Mouse (Mus musculus): ENCODE measurements at regions not wholly inside any gene's neighbourhood (a gene's known extent, or its start where the extent isn't known, plus 50 kb on each side); places are given as distances from the start of the nearest gene placed in this dataset.
"Not testable (repeated sequence)": the region's sequence is repeated elsewhere in the genome, so short reads cannot be mapped to it uniquely, and the experiment has no call there.

DNA sequence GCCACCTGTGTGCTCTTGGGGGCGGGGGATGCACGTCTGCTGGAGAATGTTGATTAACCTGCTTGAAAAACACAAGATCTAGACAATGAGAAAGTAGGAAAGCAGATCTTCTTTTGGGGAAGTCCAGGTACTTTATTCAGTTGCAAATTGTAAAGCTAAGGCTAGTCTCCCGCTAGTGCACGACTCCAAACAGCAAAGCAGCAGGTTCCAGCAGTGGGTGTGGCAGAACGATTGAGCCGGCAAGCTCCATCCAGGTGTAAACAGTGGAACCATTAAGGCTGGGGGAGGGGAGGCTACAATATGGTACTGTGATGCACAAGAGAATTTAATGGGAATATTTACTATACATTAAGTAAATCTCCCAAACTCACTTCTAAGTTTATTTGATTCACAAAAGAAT, 448.6 kb upstream of the Cobl start:
- CTCF ChIA-PET, POLR2A ChIA-PET: not testable (repeated sequence)

DNA sequence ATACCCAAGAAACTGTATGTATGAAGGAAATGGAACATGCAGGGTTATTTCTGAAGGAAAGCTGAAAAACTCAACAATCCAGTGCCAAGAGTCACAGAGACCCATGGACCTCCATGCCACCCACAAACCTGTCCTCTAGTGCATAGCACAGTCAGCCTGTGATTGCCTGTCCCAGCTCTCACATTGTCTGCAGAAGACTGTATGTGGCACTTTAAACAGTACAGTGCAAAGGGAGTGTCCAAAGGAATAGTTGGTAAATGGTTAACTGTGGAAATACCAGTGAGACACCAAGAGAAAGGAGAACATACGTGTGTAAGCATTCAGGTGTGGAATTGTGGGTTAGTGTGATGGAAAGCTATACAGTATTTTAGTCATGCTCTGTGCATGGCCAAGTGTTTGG, 409.0 kb upstream of the Cobl start:
- POLR2A ChIA-PET, result no interaction called here
- CTCF ChIA-PET, result no interaction called here

DNA sequence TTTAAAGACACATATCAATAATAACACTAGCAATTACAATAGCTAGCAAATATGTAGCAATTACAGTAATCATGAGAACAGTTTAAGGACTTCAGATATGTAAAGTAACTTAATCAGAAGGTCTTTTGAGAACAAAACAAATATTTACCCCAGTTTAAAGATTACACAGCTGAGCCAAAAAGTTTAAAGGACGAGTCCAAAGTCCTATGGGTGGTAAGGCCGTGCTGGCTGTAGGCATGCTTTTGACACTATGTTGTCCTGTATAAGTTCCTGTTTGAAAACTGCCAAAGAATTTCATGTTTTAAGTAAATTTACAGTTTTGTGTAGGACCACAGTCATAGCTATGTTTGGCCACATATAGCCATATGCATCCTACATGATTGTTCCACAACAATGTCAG, 408.0 kb upstream of the Cobl start:
- POLR2A ChIA-PET, result no interaction called here
- CTCF ChIA-PET, result no interaction called here

DNA sequence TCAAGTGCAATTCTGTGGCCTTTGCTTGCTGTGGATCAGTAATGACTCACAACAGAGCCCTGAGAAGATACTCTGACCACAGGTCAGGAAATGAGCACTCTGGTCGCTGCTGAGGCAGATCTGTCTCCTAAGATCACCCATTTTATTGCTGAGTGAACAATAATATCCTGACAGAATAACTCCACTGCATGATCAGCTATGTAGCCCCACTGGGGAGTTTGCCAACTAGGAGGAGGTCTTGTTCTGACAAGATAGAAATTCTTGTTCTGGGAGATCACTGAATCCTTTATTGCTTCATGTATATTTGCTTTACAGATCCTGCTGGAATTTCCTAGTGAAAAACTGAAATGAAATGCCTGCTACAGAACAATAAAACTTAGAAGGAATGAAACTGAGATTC, 407.6 kb upstream of the Cobl start:
- ChIA-PET CTCF (no interaction called here), POLR2A (no interaction called here)

DNA sequence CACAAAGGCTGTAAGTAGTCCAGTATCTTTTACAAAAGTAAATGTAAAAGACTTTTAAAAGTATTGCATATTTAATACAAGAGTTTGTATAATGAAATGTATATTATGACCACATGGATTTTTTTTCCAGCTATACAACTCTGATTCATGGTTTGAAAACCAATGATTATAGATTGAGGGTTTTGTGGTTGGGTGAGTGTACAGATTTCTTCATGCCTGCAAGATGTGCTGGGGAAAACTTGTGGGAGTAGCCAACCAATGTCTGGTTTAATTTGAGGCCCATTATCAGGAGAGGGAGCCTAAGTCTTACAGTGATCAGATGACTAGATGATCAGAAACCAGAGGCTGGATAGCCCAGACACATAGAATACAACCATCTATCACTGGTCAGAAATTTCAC, 402.8 kb upstream of the Cobl start:
- POLR2A ChIA-PET, result no interaction called here

DNA sequence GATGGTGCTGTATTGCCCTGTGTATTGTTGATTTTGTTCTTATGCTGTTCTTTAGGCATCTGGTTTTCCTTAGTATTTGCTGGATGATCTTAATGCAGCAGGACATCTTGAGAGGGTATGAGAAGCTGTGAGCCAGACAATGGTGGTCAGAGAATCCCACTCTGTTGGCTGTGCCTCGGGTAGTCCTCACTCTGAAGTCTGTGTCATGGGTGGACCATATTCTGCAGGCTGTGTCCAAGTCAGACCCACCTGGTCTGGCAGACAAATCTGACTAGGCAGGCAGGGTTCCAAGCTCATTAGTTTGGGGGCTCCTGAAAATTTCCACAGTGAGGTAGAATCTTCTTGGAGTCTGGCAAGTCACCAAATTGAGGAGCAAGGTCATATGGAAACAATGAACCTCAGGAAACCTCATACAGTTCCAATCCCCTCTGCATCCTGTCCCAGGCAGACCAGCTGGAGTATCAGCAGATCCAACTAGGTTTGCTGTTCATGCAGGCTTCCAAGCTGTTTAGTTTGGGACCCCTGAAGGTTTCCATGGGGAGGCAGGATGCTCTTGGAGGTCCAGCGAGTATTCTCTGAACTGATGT, 400.4 kb upstream of the Cobl start:
- ChIA-PET CTCF (no interaction called here), POLR2A (no interaction called here)

More for the DNA sequence above, 402.8 kb upstream of the Cobl start:
- CTCF ChIA-PET, result no interaction called here

DNA sequence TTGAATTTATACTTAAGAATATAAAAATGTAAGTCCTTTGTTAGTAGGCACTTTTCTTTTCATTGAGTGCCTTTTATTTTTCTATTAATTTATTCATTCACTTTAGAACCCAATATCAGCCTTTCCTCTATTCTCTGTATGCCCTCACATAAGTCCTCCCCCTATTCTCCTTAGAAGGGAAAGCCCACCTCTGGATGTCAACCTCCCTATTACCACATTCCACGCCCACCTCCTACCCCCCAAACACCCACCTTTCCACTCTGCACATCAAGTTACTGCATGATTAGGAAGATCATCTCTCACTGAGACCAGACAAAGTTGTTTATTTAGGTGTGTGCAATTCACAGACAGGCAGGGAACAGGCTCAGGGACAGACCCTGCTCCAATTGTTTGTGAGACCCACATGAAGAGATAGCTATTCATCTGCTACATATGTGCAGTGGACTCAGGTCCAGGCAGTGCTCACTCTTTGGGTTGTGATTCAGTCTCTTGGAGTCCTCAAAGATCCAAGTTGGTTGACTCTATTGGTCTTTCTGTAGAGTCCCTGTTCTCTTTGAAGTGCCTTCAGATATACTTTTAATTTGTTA, 394.7 kb upstream of the Cobl start:
- ChIA-PET POLR2A (no interaction called here), CTCF (no interaction called here)

DNA sequence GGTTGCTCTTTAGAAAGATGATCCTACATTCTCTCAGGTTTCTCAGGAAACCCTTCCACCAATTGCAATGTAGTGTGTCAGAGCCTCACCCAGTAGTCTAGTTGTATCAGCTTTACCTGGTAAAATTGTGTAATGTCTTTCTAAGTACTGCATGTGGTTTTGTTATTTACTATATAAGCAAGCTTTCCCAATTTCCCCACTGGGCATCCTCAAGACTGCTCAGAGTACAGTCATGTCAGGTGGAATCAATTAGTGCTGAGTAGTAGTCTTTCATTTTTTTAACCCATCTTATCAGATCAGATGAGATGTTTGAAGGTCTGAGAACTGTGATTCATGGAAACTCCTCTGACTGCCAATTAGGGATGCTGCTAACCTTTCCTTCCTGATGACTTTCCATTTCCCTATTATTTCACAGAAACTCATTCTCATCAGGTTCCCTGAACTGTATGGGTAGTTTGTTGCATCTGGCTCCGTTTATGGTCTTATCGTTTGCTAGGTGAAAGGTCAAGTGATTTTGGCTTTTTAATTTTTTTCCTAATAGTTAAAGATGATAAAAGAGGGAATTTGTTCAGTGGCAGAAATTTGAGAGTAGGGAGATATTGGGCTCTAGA, 393.6 kb upstream of the Cobl start:
- CTCF ChIA-PET, result no interaction called here
- POLR2A ChIA-PET, result no interaction called here

DNA sequence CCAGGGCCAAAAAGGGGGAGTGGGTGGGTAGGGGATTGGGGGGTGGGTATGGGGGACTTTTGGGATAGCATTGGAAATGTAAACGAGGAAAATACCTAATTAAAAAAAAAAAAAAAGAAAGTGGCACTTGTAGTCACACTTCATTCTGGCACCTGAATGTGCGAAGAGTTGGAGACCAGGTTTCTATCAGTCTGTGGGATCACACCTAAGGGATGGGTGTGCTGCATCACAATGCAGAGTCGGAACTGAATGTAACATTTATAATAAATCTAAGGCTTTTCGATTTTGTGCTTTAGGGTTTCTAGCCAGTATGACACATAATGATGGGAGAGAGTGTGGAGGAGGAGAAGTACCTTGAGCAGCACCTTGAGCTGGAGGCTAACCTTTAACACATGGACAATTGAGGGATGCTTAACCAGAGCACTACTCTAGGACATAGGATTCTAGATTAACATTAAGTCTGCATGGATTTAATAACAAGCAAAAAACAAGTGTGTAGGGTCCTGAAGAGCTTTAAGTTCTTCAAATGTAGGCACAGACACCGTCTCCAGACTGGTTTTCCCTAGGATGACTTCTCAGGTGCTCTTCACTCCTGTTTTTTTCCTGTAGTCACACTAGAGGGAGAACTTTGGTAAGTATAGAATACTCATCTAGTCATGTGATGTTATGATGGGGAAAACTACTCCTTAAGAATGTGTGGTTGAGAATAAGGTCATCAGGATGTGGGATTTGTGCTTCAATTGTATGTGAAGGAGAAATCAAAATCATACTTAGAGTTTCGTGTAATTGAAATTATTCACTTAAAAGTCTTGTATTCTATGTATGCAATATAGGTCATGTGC, 392.8 kb upstream of the Cobl start:
- ChIA-PET POLR2A (interaction anchor here in 1 of 4 experiments (0.6 kb wide), 2 partner anchors 17 to 26 kb away, joined by 4 to 5 read pairs; no protein-coding TSS in a partner anchor), CTCF (no interaction called here)

DNA sequence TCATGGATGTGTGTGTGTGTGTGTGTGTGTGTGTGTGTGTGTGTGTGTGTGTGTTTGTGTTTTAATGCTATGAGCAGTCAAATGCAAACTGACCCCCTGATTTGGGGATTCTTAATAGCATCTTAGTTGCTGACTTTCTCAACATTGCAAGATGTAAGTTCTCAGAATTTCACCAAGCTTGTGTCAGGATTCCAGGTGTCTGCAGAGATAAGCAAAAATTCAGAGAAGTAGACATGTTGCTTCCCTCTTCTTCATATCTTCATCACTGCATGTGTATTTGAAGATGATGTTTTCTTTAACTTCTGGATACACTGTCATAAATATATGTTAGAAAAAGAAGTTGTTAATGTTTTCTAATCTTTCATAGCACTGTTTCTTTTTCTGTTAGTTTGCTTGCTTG, 383.0 kb upstream of the Cobl start:
- POLR2A ChIA-PET, result no interaction called here
- CTCF ChIA-PET, result no interaction called here

DNA sequence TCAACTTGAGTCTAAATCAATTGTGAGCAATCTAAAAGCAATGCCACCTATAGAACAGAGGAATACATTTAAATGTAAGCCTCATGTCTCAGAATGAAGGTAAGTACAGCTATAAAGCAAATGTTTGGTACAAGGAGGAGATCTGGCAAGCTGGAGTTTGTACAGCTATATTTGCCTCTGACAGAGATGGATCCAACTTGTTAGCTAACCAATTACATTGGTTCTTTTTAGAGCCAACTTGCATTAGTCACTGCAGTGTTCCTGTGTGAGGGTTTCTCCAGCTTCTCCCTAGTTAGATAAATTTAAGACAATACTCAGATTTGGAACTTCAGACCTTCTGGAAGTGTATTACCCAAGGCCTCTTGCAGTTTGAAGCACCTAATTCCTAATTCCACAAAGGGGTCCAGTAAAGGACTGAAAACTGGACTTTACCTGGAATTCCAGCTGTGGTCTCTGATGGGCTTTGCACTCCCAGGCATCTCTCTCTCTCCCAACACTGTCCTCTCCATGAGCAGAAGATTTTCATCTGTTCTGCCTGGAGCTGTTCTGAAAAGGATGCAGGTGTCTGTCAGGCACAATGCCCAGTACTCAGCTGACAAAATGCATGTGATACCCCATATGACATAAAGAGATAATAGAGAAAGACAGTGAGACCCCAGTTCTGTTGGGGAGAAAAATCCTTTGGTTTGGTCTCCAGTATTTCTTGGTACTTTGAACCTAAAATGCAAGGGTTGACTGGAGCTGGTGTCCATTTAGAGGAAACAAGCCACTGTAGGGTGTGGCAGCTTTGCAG, 379.1 kb upstream of the Cobl start:
- CTCF ChIA-PET, result no interaction called here
- POLR2A ChIA-PET, result no interaction called here

DNA sequence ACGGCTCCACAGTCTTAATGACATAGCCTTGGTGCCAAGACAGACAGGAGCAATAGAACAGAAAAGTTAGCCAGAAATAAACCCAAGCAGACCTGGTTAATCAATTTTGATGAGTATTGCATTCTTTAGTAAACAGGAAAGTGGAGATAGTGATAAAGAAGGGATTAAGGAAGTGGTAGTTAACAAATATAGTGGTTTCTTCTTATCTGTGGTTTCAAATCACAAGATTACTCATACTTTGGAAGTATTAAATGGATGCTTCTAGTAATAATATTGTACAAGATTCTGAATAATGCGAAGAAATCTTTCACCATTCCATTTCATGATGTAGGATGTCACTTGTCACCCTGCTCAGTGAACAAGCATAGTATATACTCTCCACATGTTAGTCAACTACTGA, 376.6 kb upstream of the Cobl start:
- ChIA-PET POLR2A (no interaction called here), CTCF (interaction anchor here in 1 of 4 experiments (0.6 kb wide), 1 partner anchor 12 kb away, joined by 3 read pairs; no protein-coding TSS in a partner anchor)

DNA sequence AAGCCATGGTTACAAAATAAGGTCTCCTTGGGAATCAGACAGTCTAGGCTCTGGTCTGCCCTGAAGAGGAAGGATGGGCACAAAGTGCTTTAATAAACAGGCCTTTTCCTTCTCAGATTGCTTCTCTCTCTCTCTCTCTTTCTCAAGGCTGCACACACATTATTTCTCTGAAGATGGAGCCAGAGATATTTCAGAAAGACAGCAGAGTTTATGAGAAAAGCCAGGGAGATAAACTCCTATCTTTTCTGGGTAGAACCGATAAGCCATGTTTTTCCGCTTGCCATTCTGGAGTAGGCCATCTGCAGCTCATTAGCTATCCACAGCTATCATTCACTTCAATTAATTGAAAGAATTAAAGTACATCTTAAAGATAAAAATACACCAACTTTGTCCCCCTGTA, 373.2 kb upstream of the Cobl start:
- CTCF ChIA-PET, result no interaction called here

DNA sequence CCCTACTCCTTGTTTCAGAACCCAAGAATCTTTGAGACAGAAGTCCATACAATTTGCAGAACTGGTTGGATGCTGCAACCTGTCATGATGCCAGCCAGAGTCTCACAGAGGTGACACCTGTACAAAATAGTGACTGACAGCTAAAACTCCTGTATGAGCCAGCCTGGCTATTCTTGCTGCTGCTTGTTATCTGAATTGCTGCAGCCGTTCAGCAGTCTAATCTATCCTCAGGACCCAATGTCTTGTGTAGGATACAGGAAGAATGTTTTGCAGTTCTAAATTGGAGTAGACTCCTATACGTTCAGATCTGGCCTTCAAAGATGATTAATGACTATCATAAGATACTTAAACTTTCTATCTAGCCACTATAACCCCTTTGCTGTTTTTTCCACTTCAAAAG, 372.6 kb upstream of the Cobl start:
- ChIA-PET CTCF (no interaction called here), POLR2A (no interaction called here)

More for the DNA sequence above, 373.2 kb upstream of the Cobl start:
- POLR2A ChIA-PET, result no interaction called here

DNA sequence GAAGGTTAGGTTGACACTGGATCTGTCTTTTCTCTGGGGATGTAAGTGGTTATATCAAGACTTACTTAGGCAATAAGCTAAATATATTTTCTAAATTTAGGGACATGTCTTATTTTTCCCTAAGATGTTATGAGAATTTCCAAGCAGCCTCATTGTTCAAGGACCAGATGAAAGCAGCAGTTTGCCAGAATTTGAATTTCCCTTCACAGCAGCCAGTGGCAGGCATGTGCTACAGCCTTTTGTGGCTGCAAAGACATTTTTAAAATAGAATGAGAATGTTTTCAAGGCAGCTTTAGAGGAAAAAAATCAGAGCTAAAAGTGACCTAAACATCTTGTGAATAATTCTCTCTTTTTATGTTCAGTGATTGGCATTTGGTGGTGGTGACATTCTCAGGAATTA, 371.6 kb upstream of the Cobl start:
- ChIA-PET POLR2A (no interaction called here), CTCF (no interaction called here)

DNA sequence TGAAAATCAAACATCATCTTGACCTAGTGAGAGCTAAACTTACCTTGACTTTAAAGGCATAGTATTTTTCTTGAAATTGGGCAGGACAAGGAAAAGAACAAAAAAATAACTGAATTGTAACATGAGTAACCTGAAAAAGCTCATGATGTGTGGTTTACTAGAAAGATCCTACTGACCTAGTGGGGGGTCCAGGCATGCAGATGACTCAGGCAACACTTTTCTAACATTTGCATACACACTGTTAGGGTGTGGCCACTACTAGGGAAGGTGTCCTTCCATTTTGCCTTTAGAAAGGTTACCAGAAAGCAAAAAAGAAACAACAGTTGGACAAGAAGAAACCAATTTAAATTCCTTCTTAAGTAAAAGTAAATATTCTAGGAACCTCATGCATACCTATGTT, 347.3 kb upstream of the Cobl start:
- CTCF ChIA-PET, result interaction anchor here in 3 of 4 experiments (0.6 to 1.0 kb wide), 4 partner anchors 10 to 771 kb away, joined by 3 to 5 read pairs (median 3); no protein-coding TSS in a partner anchor
- POLR2A ChIA-PET, result interaction anchor here in 3 of 4 experiments (0.6 to 1.0 kb wide), 4 partner anchors 192 to 196 kb away, joined by 3 read pairs; no protein-coding TSS in a partner anchor

DNA sequence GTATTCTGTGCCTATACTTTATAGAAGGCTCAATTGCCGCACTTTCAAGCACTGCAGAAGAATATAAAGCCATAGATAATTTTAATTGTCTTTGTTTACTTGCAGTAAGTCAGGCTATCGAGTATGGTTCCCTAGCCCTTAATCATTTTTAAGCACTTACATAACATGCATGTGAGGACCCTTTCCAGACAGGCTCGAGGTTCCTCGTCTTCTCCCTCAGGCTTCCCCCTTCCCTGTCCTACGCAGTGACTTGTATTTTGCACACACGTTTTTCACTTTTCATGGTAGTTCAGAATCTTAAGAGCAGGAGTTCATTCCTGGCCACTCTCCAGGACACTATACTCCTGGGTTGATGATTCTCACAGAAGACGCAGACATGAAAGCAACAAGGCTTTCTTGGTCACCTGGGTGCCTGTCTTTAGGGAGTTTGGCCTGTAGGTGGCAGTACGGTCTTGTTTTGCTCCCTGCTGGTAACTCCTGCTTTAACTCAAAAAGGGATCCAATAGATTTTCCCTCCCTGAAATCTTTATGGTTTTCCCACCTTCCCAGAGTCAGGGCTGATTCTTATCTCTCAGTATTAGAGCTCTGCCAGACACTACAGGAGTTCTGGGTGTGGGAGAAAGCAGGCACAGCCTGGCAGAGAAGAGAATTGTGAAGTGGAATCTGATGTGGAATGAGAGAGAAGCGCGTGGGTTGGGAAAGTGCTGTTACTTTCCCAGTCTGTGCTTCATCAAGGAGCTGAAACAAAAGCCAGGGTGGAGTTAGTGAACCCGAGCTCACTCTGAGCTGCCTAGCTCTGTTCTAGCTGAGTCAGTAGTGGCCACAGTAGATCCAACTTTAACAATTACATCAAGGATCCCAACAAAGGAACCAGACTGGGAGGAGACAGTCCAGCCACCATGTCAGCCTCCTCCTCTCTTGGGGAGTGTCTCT, 346.5 kb upstream of the Cobl start:
- CTCF ChIA-PET, result interaction anchor here in 3 of 4 experiments (0.6 to 1.0 kb wide), 4 partner anchors 11 to 772 kb away, joined by 3 to 5 read pairs (median 3); no protein-coding TSS in a partner anchor
- POLR2A ChIA-PET, result interaction anchor here in 3 of 4 experiments (0.6 to 1.0 kb wide), 4 partner anchors 193 to 197 kb away, joined by 3 read pairs; no protein-coding TSS in a partner anchor
